Mouse (Mus musculus): ENCODE results near the gene Abcd1.

GRCm38 (mm10) chrX:73685629-73686028 is 30.8 kb upstream of the Abcd1 start:
- TF ChIP-seq CTCF (IDR thresholded peaks at IDR 0.05; ENCODE audit: extremely low read depth, insufficient read depth, insufficient read length, insufficient replicate concordance) (no peak), POLR2A (IDR thresholded peaks at IDR 0.05; ENCODE audit: low read depth, low read length) (no peak)

All from spleen, adult 2 months (tissue).